Mouse (Mus musculus) midbrain, embryonic 14.5 days (tissue): ENCODE results near the gene Zfp697. TPM values are rescaled to one million over a fixed set of nuclear protein-coding genes. Genes with fewer than 3 reads are reported as not detected.
"Not testable (repeated sequence)": the region's sequence is repeated elsewhere in the genome, so short reads cannot be mapped to it uniquely, and the experiment has no call there.

Source experiments
- ATAC-seq: fragments of 200-750 bp; cut with Nextera tagmentation; 2 replicates; pipeline ENCODE4 v1.8.0; 2017; ENCODE audit warnings: moderate number of reproducible peaks, moderate library complexity; ENCODE audit not compliant: low FRiP score, low TSS enrichment
- DNase-seq: peaks from one replicate; pipeline ENCODE4 v3.0.0-alpha.2; 2015
- H3K27ac ChIP-seq: fragments of 300-500 bp; sonication (generic); replicated peaks from 2 replicates; pipeline ENCODE4 v1.5.1; 2014; ENCODE audit warnings: mild to moderate bottlenecking, low read depth, low read length, moderate library complexity
- H3K27me3 ChIP-seq: fragments of 300-500 bp; sonication (generic); 2 replicates; pipeline ENCODE4 v1.6.1; 2014; ENCODE audit warnings: low read length, control low read depth, mixed read lengths; ENCODE audit not compliant: control insufficient read depth, insufficient read depth
- H3K36me3 ChIP-seq: fragments of 300-500 bp; sonication (generic); 2 replicates; pipeline ENCODE4 v1.6.1; 2014; ENCODE audit warnings: low read length, control low read depth; ENCODE audit not compliant: control insufficient read depth, insufficient read depth
- H3K4me1 ChIP-seq: fragments of 300-500 bp; sonication (generic); 2 replicates; pipeline ENCODE4 v1.6.1; 2014; ENCODE audit warnings: mild to moderate bottlenecking, antibody characterized with exemption, low read length, control low read depth; ENCODE audit not compliant: control insufficient read depth, insufficient read depth
- H3K4me2 ChIP-seq: fragments of 300-500 bp; sonication (generic); 2 replicates; pipeline ENCODE4 v1.6.1; 2014; ENCODE audit warnings: mild to moderate bottlenecking, low read length, moderate library complexity
- H3K4me3 ChIP-seq: fragments of 300-500 bp; sonication (generic); replicated peaks from 2 replicates; pipeline ENCODE4 v1.5.1; 2014; ENCODE audit warnings: low read depth, low read length
- H3K9ac ChIP-seq: fragments of 300-500 bp; sonication (generic); replicated peaks from 2 replicates; pipeline ENCODE4 v1.6.1; 2014; ENCODE audit warnings: mild to moderate bottlenecking, low read length, moderate library complexity
- H3K9me3 ChIP-seq: fragments of 300-500 bp; sonication (generic); 2 replicates; pipeline ENCODE4 v1.6.1; 2016; ENCODE audit warnings: low read length, control low read depth, mixed read lengths; ENCODE audit not compliant: control insufficient read depth
- WGBS: fragments of 180-500 bp; shearing (Covaris S2); extraction: QIAGEN DNeasy Blood & Tissue Kit; methylation state at CpG from one replicate; pipeline ENCODE4 v1.1.7; 2014; 5-methylcytosine and 5-hydroxymethylcytosine counted together
- polyA plus RNA-seq: library from polyadenylated mRNA; unstranded; fragments of >200 nt; fragmentation: Nextera tagmentation; extraction: Ambion mirVana; gene quantifications from 2 replicates; pipeline ENCODE4 v1.2.1, GENCODE M21; 2014

The Zfp697 gene
- polyA plus RNA-seq, 1 experiment from 2014 or later, result 21.3 TPM

DNA sequence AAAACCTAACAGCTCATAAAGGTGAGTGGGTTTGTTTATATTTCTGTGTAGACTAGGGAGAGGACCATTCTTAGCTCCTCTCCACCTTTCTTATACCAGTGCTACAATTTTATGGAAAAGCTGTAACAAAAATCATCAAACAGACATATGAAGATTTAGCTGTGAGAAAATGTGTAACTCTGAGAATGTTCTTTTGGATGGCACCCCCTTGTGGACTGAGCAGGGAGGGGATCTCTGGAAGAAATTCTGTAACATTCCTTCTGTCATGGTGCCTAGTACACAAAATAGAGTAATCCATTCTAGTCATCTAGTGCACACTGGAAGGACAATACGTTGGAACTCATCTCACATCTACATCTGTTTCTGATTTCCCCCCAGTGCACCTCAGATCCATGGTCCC, 358.8 kb downstream of the Zfp697 start:
- H3K27me3 ChIP-seq, H3K36me3 ChIP-seq, DNase-seq, H3K4me3 ChIP-seq, ATAC-seq, H3K9ac ChIP-seq, H3K4me1 ChIP-seq, H3K27ac ChIP-seq, H3K9me3 ChIP-seq, H3K4me2 ChIP-seq: not testable (repeated sequence)
- WGBS, result 78% methylated on average over 1 of the region's 1 CpGs

DNA sequence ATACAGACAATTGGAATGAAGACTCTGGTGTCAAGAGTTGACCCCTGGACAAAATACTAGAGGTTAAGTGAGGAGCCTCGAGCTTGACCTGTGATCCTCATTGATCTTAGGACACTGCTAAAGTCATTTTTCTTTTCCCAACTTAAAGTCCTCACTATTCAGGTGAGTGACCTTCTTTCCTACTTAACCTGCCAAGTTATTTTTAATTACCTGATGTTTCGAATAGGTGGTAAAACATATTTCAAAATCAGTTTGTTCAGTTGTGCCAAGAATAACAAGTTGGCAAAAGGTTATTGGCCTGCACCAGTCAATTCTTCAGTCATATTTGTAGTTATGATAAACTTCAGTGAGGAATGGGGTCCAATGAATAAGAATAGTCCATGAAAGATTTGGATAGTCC, 369.9 kb downstream of the Zfp697 start:
- no peak overlapping the region for H3K27ac ChIP-seq
- DNase-seq (no peak), ATAC-seq (no peak)
- no peak overlapping the region for H3K4me2 ChIP-seq
- H3K4me3 ChIP-seq, result no peak overlapping the region
- 76% methylated on average over 2 of the region's 2 CpGs for WGBS
- H3K36me3 ChIP-seq, result no peaks in the 10 kb centered on the region
- H3K4me1 ChIP-seq, result no peaks in the 10 kb centered on the region
- no peaks in the 10 kb centered on the region for H3K27me3 ChIP-seq
- no peaks in the 10 kb centered on the region for H3K9me3 ChIP-seq
- no peak overlapping the region for H3K9ac ChIP-seq

- no peak overlapping the region for H3K27ac ChIP-seq
- no peak overlapping the region for H3K9ac ChIP-seq
- H3K9me3 ChIP-seq, result no peaks in the 10 kb centered on the region
- H3K36me3 ChIP-seq, result no peaks in the 10 kb centered on the region
- WGBS, result 90% methylated on average over 3 of the region's 3 CpGs
- no peak overlapping the region for H3K4me2 ChIP-seq
- DNase-seq, result no peak
- H3K27me3 ChIP-seq, result no peaks in the 10 kb centered on the region
- no peak overlapping the region for H3K4me3 ChIP-seq
- no peak for ATAC-seq
- H3K4me1 ChIP-seq, result no peaks in the 10 kb centered on the region
Observed at GRCm38 (mm10) chr3:98756836-98757235, 374.6 kb downstream of the Zfp697 start.

- H3K4me2 ChIP-seq, result no peak overlapping the region
- H3K4me1 ChIP-seq, result no peaks in the 10 kb centered on the region
- ATAC-seq (no peak), DNase-seq (no peak)
- H3K36me3 ChIP-seq, result no peaks in the 10 kb centered on the region
- no peak overlapping the region for H3K27ac ChIP-seq
- H3K9ac ChIP-seq, result no peak overlapping the region
- no peaks in the 10 kb centered on the region for H3K9me3 ChIP-seq
- no peak overlapping the region for H3K4me3 ChIP-seq
- no peaks in the 10 kb centered on the region for H3K27me3 ChIP-seq
Observed at GRCm38 (mm10) chr3:98764155-98764554, 381.9 kb downstream of the Zfp697 start.

DNA sequence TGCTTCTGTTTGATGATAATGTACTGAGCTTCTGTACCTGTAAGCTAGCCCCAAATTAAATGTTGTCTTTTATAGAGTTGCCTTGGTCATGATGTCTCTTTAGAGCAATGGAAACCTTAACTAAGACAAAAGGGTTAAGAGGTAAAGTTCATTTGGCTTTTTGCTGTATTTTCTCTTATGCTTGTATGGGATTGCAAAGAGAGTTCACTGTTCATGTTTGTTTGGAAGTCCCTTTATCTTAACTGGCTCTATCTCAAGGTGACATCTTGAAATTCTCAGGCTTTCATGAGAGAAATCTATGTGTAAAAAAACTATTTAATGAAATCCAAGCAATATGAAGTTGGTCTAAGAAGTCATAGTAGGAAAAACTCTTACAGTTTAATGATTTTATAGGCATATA, 398.7 kb downstream of the Zfp697 start:
- Histone ChIP-seq H3K9me3 (no peaks in the 10 kb centered on the region), H3K27me3 (no peaks in the 10 kb centered on the region), H3K4me3 (no peak overlapping the region), H3K4me2 (no peak overlapping the region), H3K9ac (no peak overlapping the region), H3K36me3 (no peaks in the 10 kb centered on the region), H3K27ac (no peak overlapping the region), H3K4me1 (no peaks in the 10 kb centered on the region)
- DNase-seq (no peak), ATAC-seq (no peak)

DNA sequence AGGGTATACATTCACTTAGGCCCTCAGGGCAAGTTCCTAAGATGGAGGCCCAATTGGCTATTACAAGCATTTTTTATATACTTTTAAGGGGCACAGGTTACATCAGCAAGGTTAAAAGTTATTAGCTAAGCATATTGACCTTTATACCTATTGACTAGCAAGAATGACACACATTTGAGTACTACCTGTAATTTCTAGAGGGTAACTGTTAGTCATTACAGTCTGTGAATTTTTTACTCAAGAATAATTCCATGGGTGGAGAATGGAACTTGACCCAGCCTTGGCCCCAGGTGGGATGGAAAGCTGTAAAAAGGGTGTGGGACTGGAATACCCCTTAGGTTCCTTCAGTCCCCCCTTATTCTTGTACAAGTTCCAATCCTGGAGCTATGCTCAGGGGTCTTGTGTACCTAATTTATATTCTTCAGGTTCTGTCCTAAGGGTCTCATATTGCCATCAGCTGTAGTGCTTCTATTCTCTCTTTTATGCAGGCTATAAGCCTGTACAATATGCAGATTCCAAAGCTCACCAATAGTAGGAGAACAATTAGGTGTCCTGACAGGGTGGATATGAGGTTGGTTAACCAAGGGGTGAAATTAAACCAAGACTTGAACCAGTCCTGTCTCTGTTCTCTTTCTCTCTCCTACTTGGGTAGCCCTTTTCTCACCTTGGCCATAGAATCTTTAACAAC, 400.1 kb downstream of the Zfp697 start:
- no peak for ATAC-seq
- Histone ChIP-seq H3K9me3 (no peaks in the 10 kb centered on the region), H3K4me1 (no peaks in the 10 kb centered on the region), H3K4me3 (no peak overlapping the region), H3K36me3 (no peaks in the 10 kb centered on the region), H3K4me2 (no peak overlapping the region), H3K9ac (no peak overlapping the region), H3K27me3 (no peaks in the 10 kb centered on the region), H3K27ac (no peak overlapping the region)
- no peak for DNase-seq

DNA sequence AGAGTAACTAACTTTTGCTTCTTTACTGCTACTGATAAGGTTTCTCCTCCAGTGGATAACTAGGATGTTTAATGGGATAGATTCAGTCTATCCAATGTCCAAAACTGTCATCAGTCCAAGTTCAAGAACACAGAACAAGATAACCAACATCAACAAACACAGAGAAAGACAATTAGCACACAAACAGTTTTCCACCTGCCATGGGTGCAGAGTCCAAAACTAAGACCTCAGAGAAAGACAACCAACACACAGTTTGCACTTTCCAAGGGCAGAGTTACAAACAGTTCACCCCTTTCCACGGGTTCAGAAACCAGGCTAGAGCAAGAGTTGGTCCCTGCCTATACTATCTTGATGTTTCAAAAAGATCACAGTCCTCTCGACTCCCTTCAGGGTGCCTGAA, 404.3 kb downstream of the Zfp697 start:
- 74% methylated on average over 2 of the region's 2 CpGs for WGBS
- Histone ChIP-seq H3K9me3 (no peaks in the 10 kb centered on the region), H3K27ac (no peak overlapping the region), H3K9ac (no peak overlapping the region), H3K4me1 (no peaks in the 10 kb centered on the region), H3K36me3 (no peaks in the 10 kb centered on the region), H3K27me3 (no peaks in the 10 kb centered on the region), H3K4me2 (no peak overlapping the region), H3K4me3 (no peak overlapping the region)
- ATAC-seq, result no peak
- DNase-seq, result no peak

Other genes with a start within 250 kb of the Zfp697 start
- not detected in 2 replicates for gene Adam30, start 221.8 kb upstream of the Zfp697 start, polyA plus RNA-seq
- gene Reg4, start 160.3 kb upstream of the Zfp697 start, polyA plus RNA-seq, result not detected in 2 replicates
- gene Hmgcs2, start 102.0 kb upstream of the Zfp697 start, polyA plus RNA-seq, result 8.6 and 16.2 TPM in 2 replicates
- gene Phgdh, start 42.5 kb upstream of the Zfp697 start, polyA plus RNA-seq, result 146 and 151 TPM in 2 replicates
- not detected in 2 replicates for gene Gm4450, start 74.7 kb downstream of the Zfp697 start, polyA plus RNA-seq
- not detected in 2 replicates for gene Hsd3b4, start 128.1 kb downstream of the Zfp697 start, polyA plus RNA-seq
- gene Gm10681, start 206.3 kb downstream of the Zfp697 start, polyA plus RNA-seq, result 0.22 TPM in 1 of 2 replicates, not detected in the other
- gene Hsd3b5, start 247.8 kb downstream of the Zfp697 start, polyA plus RNA-seq, result not detected in 2 replicates